Mouse (Mus musculus): Measurements from ENCODE around the gene Acvr1c. TPM values are rescaled to one million over a fixed set of nuclear protein-coding genes. Genes with fewer than 3 reads are reported as not detected.

The Acvr1c gene
- polyA plus RNA-seq (2021; fragmentation: Nextera tagmentation): 5.5 and 6.8 TPM in 2 replicates
- long read RNA-seq, experiment 1, full-length matches to known transcripts: 27 of 40 reads
- long read RNA-seq, experiment 1, partial matches to known transcripts: 0 of 40 reads
- long read RNA-seq, experiment 1, other reads (novel, unspliced or antisense): 13 of 40 reads
- long read RNA-seq, experiment 2, full-length matches to known transcripts: 4 of 48 reads
- long read RNA-seq, experiment 2, partial matches to known transcripts: 1 of 48 reads
- long read RNA-seq, experiment 2, other reads (novel, unspliced or antisense): 43 of 48 reads

GRCm38 (mm10) chr2:58357414-58358131, at the start of gene Acvr1c:
Gene Acvr1c (minus strand): TSS chr2:58357895.

Other genes with a start within 250 kb of the Acvr1c start
- 0.09 and 0.11 TPM in 2 replicates for gene Cytip, start 162.4 kb downstream of the Acvr1c start, polyA plus RNA-seq (2021; fragmentation: Nextera tagmentation)
- not detected in 2 replicates for gene Gm17409, start 112.2 kb upstream of the Acvr1c start, polyA plus RNA-seq (2021; fragmentation: Nextera tagmentation)
- 7.7 and 9.5 TPM in 2 replicates for gene Acvr1, start 209.3 kb upstream of the Acvr1c start, polyA plus RNA-seq (2021; fragmentation: Nextera tagmentation)
- gene Upp2, start 209.4 kb upstream of the Acvr1c start, polyA plus RNA-seq (2021; fragmentation: Nextera tagmentation): 6.3 and 31.5 TPM in 2 replicates